Mouse (Mus musculus) G1E (cell line): ENCODE data around the gene Atp8b4.

Experiments used
- CTCF ChIP-seq: IDR thresholded peaks from 2 replicates; pipeline ENCODE4 v1.5.1; 2012; ENCODE audit warnings: low read depth, low read length, inconsistent platforms, mixed read lengths
- POLR2AphosphoS5 ChIP-seq: IDR thresholded peaks from 2 replicates; pipeline ENCODE4 v1.6.1; 2012; ENCODE audit warnings: low read depth, low read length, inconsistent platforms; ENCODE audit not compliant: insufficient replicate concordance

DNA sequence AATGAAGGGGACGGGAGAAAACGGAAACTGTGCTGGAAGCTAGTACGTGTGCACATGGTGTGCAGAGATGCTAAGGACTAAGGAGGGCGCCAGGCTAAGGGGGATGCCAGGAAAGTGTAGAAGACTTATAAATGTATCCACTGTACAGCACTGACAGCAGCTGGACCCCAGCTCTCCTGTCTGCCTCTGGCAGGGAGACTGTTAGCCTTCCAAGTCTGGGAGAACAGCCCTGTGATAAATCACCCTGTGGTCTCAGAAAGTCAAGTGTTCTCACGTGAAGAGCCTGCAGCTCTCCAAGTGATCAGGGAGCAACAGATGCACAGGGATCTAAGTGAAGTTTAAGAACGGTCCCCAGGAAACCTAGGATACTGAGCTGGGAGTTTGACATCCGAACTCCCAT, 209.8 kb downstream of the Atp8b4 start:
- no peak for TF ChIP-seq CTCF
- no peak for TF ChIP-seq POLR2AphosphoS5
